Mouse (Mus musculus) intestine, postnatal 0 days (tissue): Measurements from ENCODE around the gene Sv2c. TPM values are rescaled to one million over a fixed set of nuclear protein-coding genes. Genes with fewer than 3 reads are reported as not detected.
"Not testable (repeated sequence)": the region's sequence is repeated elsewhere in the genome, so short reads cannot be mapped to it uniquely, and the experiment has no call there.

Experiments used
- ATAC-seq: fragments of 200-750 bp; cut with Nextera tagmentation; 2 replicates; pipeline ENCODE4 v1.8.0; 2017; ENCODE audit warnings: mild to moderate bottlenecking, moderate TSS enrichment, moderate library complexity
- H3K27ac ChIP-seq: fragments of 300-500 bp; sonication (generic); 2 replicates; pipeline ENCODE4 v1.5.1; 2014; ENCODE audit warnings: mild to moderate bottlenecking, low read depth, low read length, moderate library complexity
- H3K27me3 ChIP-seq: fragments of 300-500 bp; sonication (generic); replicated peaks from 2 replicates; pipeline ENCODE4 v1.6.1; 2014; ENCODE audit warnings: low read length, mixed read lengths; ENCODE audit not compliant: control insufficient read depth, insufficient read depth
- H3K36me3 ChIP-seq: fragments of 300-500 bp; sonication (generic); 2 replicates; pipeline ENCODE4 v1.6.1; 2014; ENCODE audit warnings: mild to moderate bottlenecking, moderate library complexity; ENCODE audit not compliant: control insufficient read depth, insufficient read depth
- H3K4me1 ChIP-seq: fragments of 300-500 bp; sonication (generic); replicated peaks from 2 replicates; pipeline ENCODE4 v1.6.1; 2014; ENCODE audit warnings: antibody characterized with exemption, low read length, mixed read lengths; ENCODE audit not compliant: control insufficient read depth, insufficient read depth
- H3K4me2 ChIP-seq: fragments of 300-500 bp; sonication (generic); replicated peaks from 2 replicates; pipeline ENCODE4 v1.6.1; 2014; ENCODE audit warnings: low read depth, mild to moderate bottlenecking, moderate library complexity
- H3K4me3 ChIP-seq: fragments of 300-500 bp; sonication (generic); 2 replicates; pipeline ENCODE4 v1.5.1; 2014; ENCODE audit warnings: low read depth, low read length
- H3K9ac ChIP-seq: fragments of 300-500 bp; sonication (generic); 2 replicates; pipeline ENCODE4 v1.6.1; 2014; ENCODE audit warnings: mild to moderate bottlenecking, low read depth, low read length
- H3K9me3 ChIP-seq: fragments of 300-500 bp; sonication (generic); 2 replicates; pipeline ENCODE4 v1.6.1; 2016; ENCODE audit warnings: mixed run types; ENCODE audit not compliant: control insufficient read depth
- CTCF ChIP-seq: sonication (generic); IDR thresholded peaks from 2 replicates; pipeline ENCODE4 v1.5.1; 2016; ENCODE audit warnings: low read depth, mild to moderate bottlenecking, control low read depth, antibody characterized with exemption, moderate library complexity
- WGBS: fragments of 180-500 bp; shearing (Covaris S2); extraction: QIAGEN DNeasy Blood & Tissue Kit; methylation state at CpG from one replicate; pipeline ENCODE4 v1.1.7; 2014; 5-methylcytosine and 5-hydroxymethylcytosine counted together
- polyA plus RNA-seq: library from polyadenylated mRNA; unstranded; fragments of >200 nt; fragmentation: Nextera tagmentation; extraction: Ambion mirVana; gene quantifications from 2 replicates; pipeline ENCODE4 v1.2.1, GENCODE M21; 2015

Gene Sv2c
- polyA plus RNA-seq, 1 experiment from 2014 or later = 1.3 TPM

- peak; percentile 47; the same call in 1 of the 2 replicates for ATAC-seq
- 49% methylated on average over 11 of the region's 11 CpGs for WGBS
These were observed 158.9 kb downstream of the Sv2c start for GRCm38 (mm10) chr13:95973368-95973958.

GRCm38 (mm10) chr13:95968031-95968430, 164.3 kb downstream of the Sv2c start:
- ATAC-seq = not testable (repeated sequence)
- WGBS = 90% methylated on average over 2 of the region's 2 CpGs

More at GRCm38 (mm10) chr13:95973368-95973958, 158.9 kb downstream of the Sv2c start:
- no peak overlapping the region for H3K9ac ChIP-seq
- peak; percentile 99 for TF ChIP-seq CTCF
- H3K4me1 ChIP-seq = no peaks in the 10 kb centered on the region
- H3K36me3 ChIP-seq = no peaks in the 10 kb centered on the region
- H3K4me3 ChIP-seq = no peak overlapping the region
- no peaks in the 10 kb centered on the region for H3K9me3 ChIP-seq
- H3K27me3 ChIP-seq = no peaks in the 10 kb centered on the region
- no peak overlapping the region for H3K4me2 ChIP-seq
- H3K27ac ChIP-seq = no peak overlapping the region

GRCm38 (mm10) chr13:95966791-95967190, 165.6 kb downstream of the Sv2c start:
- no peak overlapping the region for H3K4me2 ChIP-seq
- WGBS = 68% methylated on average over 6 of the region's 6 CpGs
- H3K27me3 ChIP-seq = no peaks in the 10 kb centered on the region
- H3K4me1 ChIP-seq = no peaks in the 10 kb centered on the region
- H3K4me3 ChIP-seq = no peak overlapping the region
- no peaks in the 10 kb centered on the region for H3K36me3 ChIP-seq
- H3K27ac ChIP-seq = no peak overlapping the region
- ATAC-seq = no peak
- no peaks in the 10 kb centered on the region for H3K9me3 ChIP-seq
- no peak for TF ChIP-seq CTCF
- no peak overlapping the region for H3K9ac ChIP-seq

More at GRCm38 (mm10) chr13:95968031-95968430, 164.3 kb downstream of the Sv2c start:
- not testable (repeated sequence) for H3K4me2 ChIP-seq, H3K36me3 ChIP-seq, H3K9me3 ChIP-seq, H3K27me3 ChIP-seq, H3K4me1 ChIP-seq, H3K9ac ChIP-seq, H3K4me3 ChIP-seq, H3K27ac ChIP-seq

GRCm38 (mm10) chr13:95965596-95965995, 166.8 kb downstream of the Sv2c start:
- H3K9ac ChIP-seq = no peak overlapping the region
- no peaks in the 10 kb centered on the region for H3K9me3 ChIP-seq
- H3K4me3 ChIP-seq = no peak overlapping the region
- 69% methylated on average over 6 of the region's 6 CpGs for WGBS
- no peak for ATAC-seq
- H3K36me3 ChIP-seq = no peaks in the 10 kb centered on the region
- peaks cover 5% of the 10 kb centered on the region; the same call in 1 of the 2 replicates for H3K4me1 ChIP-seq
- no peak overlapping the region for H3K27ac ChIP-seq
- H3K4me2 ChIP-seq = no peak overlapping the region
- H3K27me3 ChIP-seq = no peaks in the 10 kb centered on the region
- no peak for TF ChIP-seq CTCF

- Histone ChIP-seq H3K4me1 (peaks cover 5% of the 10 kb centered on the region; the same call in 1 of the 2 replicates), H3K9me3 (no peaks in the 10 kb centered on the region), H3K4me3 (no peak overlapping the region), H3K27me3 (no peaks in the 10 kb centered on the region), H3K36me3 (no peaks in the 10 kb centered on the region), H3K4me2 (no peak overlapping the region), H3K9ac (no peak overlapping the region), H3K27ac (no peak overlapping the region)
- no peak for TF ChIP-seq CTCF
- no peak for ATAC-seq
- WGBS = 71% methylated on average over 10 of the region's 10 CpGs
These were observed 167.2 kb downstream of the Sv2c start for GRCm38 (mm10) chr13:95965162-95965561.

- WGBS = 76% methylated on average over 8 of the region's 8 CpGs
These were observed 168.2 kb downstream of the Sv2c start for GRCm38 (mm10) chr13:95964226-95964625.

GRCm38 (mm10) chr13:95963671-95964070, 168.7 kb downstream of the Sv2c start:
- Histone ChIP-seq H3K9ac (no peak overlapping the region), H3K27ac (no peak overlapping the region), H3K4me2 (no peak overlapping the region), H3K4me3 (no peak overlapping the region), H3K36me3 (no peaks in the 10 kb centered on the region), H3K4me1 (peaks cover 5% of the 10 kb centered on the region; the same call in 1 of the 2 replicates), H3K9me3 (no peaks in the 10 kb centered on the region), H3K27me3 (no peaks in the 10 kb centered on the region)
- ATAC-seq = no peak
- WGBS = 76% methylated on average over 1 of the region's 1 CpGs
- no peak for TF ChIP-seq CTCF

More at GRCm38 (mm10) chr13:95964226-95964625, 168.2 kb downstream of the Sv2c start:
- H3K27ac ChIP-seq = no peak overlapping the region
- H3K4me2 ChIP-seq = no peak overlapping the region
- ATAC-seq = no peak
- H3K9me3 ChIP-seq = no peaks in the 10 kb centered on the region
- peaks cover 5% of the 10 kb centered on the region; the same call in 1 of the 2 replicates for H3K4me1 ChIP-seq
- no peak overlapping the region for H3K9ac ChIP-seq
- no peak overlapping the region for H3K4me3 ChIP-seq
- H3K36me3 ChIP-seq = no peaks in the 10 kb centered on the region
- TF ChIP-seq CTCF = no peak
- H3K27me3 ChIP-seq = no peaks in the 10 kb centered on the region
